19 mouse cellular contexts compared by ENCODE assay signal in the genomic region with DNA sequence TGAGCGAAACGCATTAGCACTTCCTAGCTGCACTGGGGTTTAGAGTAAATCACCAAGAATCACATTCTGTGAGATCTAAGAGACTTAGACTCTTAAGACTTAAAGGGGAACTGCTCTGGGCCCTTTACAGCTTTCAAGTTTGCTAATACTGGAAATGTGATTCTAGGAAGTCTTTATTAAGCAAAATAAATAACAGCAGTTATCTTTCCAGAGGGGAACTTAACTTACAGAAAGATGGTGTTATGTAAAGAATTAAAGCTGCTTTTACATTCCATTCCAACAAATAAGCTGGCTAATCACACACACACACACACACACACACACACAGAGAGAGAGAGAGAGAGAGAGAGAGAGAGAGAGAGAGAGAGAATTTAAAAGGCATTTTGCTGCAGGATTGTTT.
"Had no signal": no experiment of that assay in that cellular context is flagged by ENCODE, and none has a peak within 500 bp of the region (broad histone marks: within the 10 kb centered on the region; RNA-seq: fewer than 3 reads in every experiment).

No protein-coding gene starts in this region.

- H3K4me3 ChIP-seq: left cerebral cortex, adult 2 months; liver, embryonic 13.5 days; megakaryocyte, embryonic 14.5 days; midbrain, embryonic 10.5 days; midbrain, embryonic 13.5 days; neural tube, embryonic 12.5 days; neural tube, embryonic 15.5 days had no signal

- ATAC-seq: inflammation-experienced regulatory T-cells, adult 6 months; intestine, embryonic 16.5 days; midbrain, embryonic 13.5 days had no signal

- DNase-seq: kidney, adult 18-20 months; kidney, adult 9 months; kidney, postnatal 25 days; layer of hippocampus, postnatal 36 days; liver, embryonic 13.5 days; right cerebral cortex, adult 18-20 months; right cerebral cortex, postnatal 14 days; right cerebral cortex, postnatal 4 days; thymus, adult 2 months; thymus, postnatal 25 days had no signal

- H3K9me3 ChIP-seq: liver, embryonic 13.5 days; megakaryocyte, embryonic 14.5 days; midbrain, embryonic 10.5 days; midbrain, embryonic 13.5 days; neural tube, embryonic 12.5 days; neural tube, embryonic 15.5 days had no signal

- H3K4me1 ChIP-seq: liver, embryonic 13.5 days; megakaryocyte, embryonic 14.5 days; midbrain, embryonic 10.5 days; midbrain, embryonic 13.5 days; neural tube, embryonic 12.5 days had no signal

- H3K9ac ChIP-seq: liver, embryonic 13.5 days; midbrain, embryonic 13.5 days; neural tube, embryonic 12.5 days; neural tube, embryonic 15.5 days had no signal

- H3K27ac ChIP-seq: left cerebral cortex, adult 2 months; liver, embryonic 13.5 days; midbrain, embryonic 10.5 days; midbrain, embryonic 13.5 days; neural tube, embryonic 12.5 days; neural tube, embryonic 15.5 days; stomach, postnatal 0 days had no signal

- H3K36me3 ChIP-seq: liver, embryonic 13.5 days; midbrain, embryonic 10.5 days; midbrain, embryonic 13.5 days; neural tube, embryonic 12.5 days; neural tube, embryonic 15.5 days had no signal

- H3K27me3 ChIP-seq: liver, embryonic 13.5 days; megakaryocyte, embryonic 14.5 days; midbrain, embryonic 13.5 days; neural tube, embryonic 12.5 days; neural tube, embryonic 15.5 days had no signal

- H3K4me2 ChIP-seq: liver, embryonic 13.5 days; midbrain, embryonic 13.5 days; neural tube, embryonic 12.5 days; neural tube, embryonic 15.5 days had no signal
